Mouse (Mus musculus) MEL (cell line): ENCODE results near the gene Wfs1.

Source experiments
- CTCF ChIP-seq, 3 experiments: IDR thresholded peaks in 2 of 3; conservative IDR thresholded peaks in 1 of 3; 2 replicates each; pipeline ENCODE4 v1.5.1; 2011 to 2012; ENCODE audit warnings: low read length in 3 of 3, low read depth in 2 of 3, mild to moderate bottlenecking in 2 of 3, improper control_type of control experiment in 1 of 3, inconsistent platforms in 1 of 3, mixed read lengths in 1 of 3, moderate library complexity in 1 of 3; ENCODE audit not compliant: control insufficient read depth in 1 of 3, insufficient read depth in 1 of 3, poor library complexity in 1 of 3, severe bottlenecking in 1 of 3
- E2F4 ChIP-seq: IDR thresholded peaks from 2 replicates; pipeline ENCODE4 v1.6.1; 2011; ENCODE audit warnings: low read depth, low read length, improper control_type of control experiment, borderline replicate concordance
- EP300 ChIP-seq, 2 experiments: IDR thresholded peaks; 2 replicates each; pipeline ENCODE4 v1.6.1; 2011; ENCODE audit warnings: improper control_type of control experiment in 2 of 2, low read length in 2 of 2, low read depth in 1 of 2, mild to moderate bottlenecking in 1 of 2
- GATA1 ChIP-seq: IDR thresholded peaks from 2 replicates; pipeline ENCODE4 v1.6.1; 2011; ENCODE audit warnings: low read depth, low read length, improper control_type of control experiment
- NELFE ChIP-seq: IDR thresholded peaks from 2 replicates; pipeline ENCODE4 v1.6.1; 2011; ENCODE audit warnings: low read depth, low read length, improper control_type of control experiment
- POLR2A ChIP-seq, 2 experiments: IDR thresholded peaks; 2 replicates each; pipeline ENCODE4 v1.6.1; 2011 to 2012; ENCODE audit warnings: low read length in 2 of 2, mild to moderate bottlenecking in 2 of 2, control low read depth in 1 of 2, improper control_type of control experiment in 1 of 2, low read depth in 1 of 2, moderate library complexity in 1 of 2; ENCODE audit not compliant: control insufficient read depth in 1 of 2, insufficient read depth in 1 of 2, poor library complexity in 1 of 2
- SMC3 ChIP-seq: IDR thresholded peaks from 2 replicates; pipeline ENCODE4 v1.6.1; 2011; ENCODE audit warnings: low read depth, low read length, improper control_type of control experiment
- ZKSCAN1 ChIP-seq: IDR thresholded peaks from 2 replicates; pipeline ENCODE4 v1.6.1; 2012; ENCODE audit warnings: low read depth, mild to moderate bottlenecking, inconsistent platforms, low read length, improper control_type of control experiment, moderate library complexity
- ZMIZ1 ChIP-seq: IDR thresholded peaks from 2 replicates; pipeline ENCODE4 v1.6.1; 2012; ENCODE audit warnings: low read depth, mild to moderate bottlenecking, inconsistent platforms, low read length, improper control_type of control experiment, moderate library complexity
- ZNF384 ChIP-seq: IDR thresholded peaks from 2 replicates; pipeline ENCODE4 v1.6.1; 2012; ENCODE audit warnings: low read depth, mild to moderate bottlenecking, inconsistent platforms, low read length, improper control_type of control experiment

DNA sequence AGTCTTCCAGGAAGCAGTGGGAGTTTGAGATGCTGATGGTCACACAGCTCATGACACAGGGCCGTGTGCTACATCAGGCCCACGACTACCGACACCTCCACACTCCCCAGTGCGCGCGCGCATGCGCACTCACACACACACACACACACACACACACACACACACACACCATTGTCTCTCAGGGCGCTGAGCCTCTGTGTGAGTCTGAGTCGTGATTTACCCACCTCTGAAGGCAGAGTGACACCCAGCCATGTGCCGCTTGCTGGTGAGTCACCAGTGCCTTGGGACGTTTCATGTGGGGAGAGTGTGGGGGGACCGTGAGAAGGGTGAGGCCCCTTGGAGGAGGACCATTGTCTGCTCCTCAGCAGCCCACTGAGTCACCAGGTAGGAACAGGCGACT is 7.4 kb upstream of the Wfs1 start:
- TF ChIP-seq NELFE (no peak), E2F4 (no peak), ZKSCAN1 (no peak), CTCF (IDR thresholded peaks at IDR 0.05 in 2 of 3, conservative IDR thresholded peaks at IDR 0.05 in 1 of 3; ENCODE audit: control insufficient read depth in 1 of 3, insufficient read depth in 1 of 3, low read depth in 2 of 3, low read length in 3 of 3, poor library complexity in 1 of 3, severe bottlenecking in 1 of 3) (no peak), EP300 (IDR thresholded peaks at IDR 0.05; ENCODE audit: low read depth in 1 of 2, low read length in 2 of 2) (no peak), GATA1 (no peak), ZNF384 (no peak), POLR2A (IDR thresholded peaks at IDR 0.05; ENCODE audit: control insufficient read depth in 1 of 2, insufficient read depth in 1 of 2, low read depth in 1 of 2, low read length in 2 of 2, poor library complexity in 1 of 2) (no peak), SMC3 (no peak), ZMIZ1 (no peak)
